Mouse (Mus musculus) hindbrain, embryonic 12.5 days (tissue): ENCODE measurements around the gene Ppm1e. TPM values are rescaled to one million over a fixed set of nuclear protein-coding genes. Genes with fewer than 3 reads are reported as not detected.
"Not testable (repeated sequence)": the region's sequence is repeated elsewhere in the genome, so short reads cannot be mapped to it uniquely, and the experiment has no call there.

ENCODE experiments used
- ATAC-seq: fragments of 200-750 bp; cut with Nextera tagmentation; 2 replicates; pipeline ENCODE4 v1.8.0; 2017; ENCODE audit warnings: moderate TSS enrichment; ENCODE audit not compliant: low FRiP score
- H3K27ac ChIP-seq: fragments of 300-500 bp; sonication (generic); 2 replicates; pipeline ENCODE4 v1.5.1; 2016; ENCODE audit warnings: mild to moderate bottlenecking
- H3K27me3 ChIP-seq: fragments of 300-500 bp; sonication (generic); 2 replicates; pipeline ENCODE4 v1.6.1; 2016; ENCODE audit warnings: mild to moderate bottlenecking
- H3K36me3 ChIP-seq: fragments of 300-500 bp; sonication (generic); 2 replicates; pipeline ENCODE4 v1.6.1; 2016; ENCODE audit warnings: mild to moderate bottlenecking
- H3K4me1 ChIP-seq: fragments of 300-500 bp; sonication (generic); 2 replicates; pipeline ENCODE4 v1.6.1; 2016
- H3K4me2 ChIP-seq: fragments of 300-500 bp; sonication (generic); replicated peaks from 2 replicates; pipeline ENCODE4 v1.6.1; 2016; ENCODE audit warnings: mild to moderate bottlenecking
- H3K4me3 ChIP-seq: fragments of 300-500 bp; sonication (generic); 2 replicates; pipeline ENCODE4 v1.5.1; 2016; ENCODE audit warnings: mild to moderate bottlenecking
- H3K9ac ChIP-seq: fragments of 300-500 bp; sonication (generic); 2 replicates; pipeline ENCODE4 v1.6.1; 2016; ENCODE audit warnings: mild to moderate bottlenecking, moderate library complexity
- H3K9me3 ChIP-seq: fragments of 300-500 bp; sonication (generic); replicated peaks from 2 replicates; pipeline ENCODE4 v1.6.1; 2016; ENCODE audit warnings: mild to moderate bottlenecking
- WGBS: fragments of 180-500 bp; shearing (Covaris S2); methylation state at CpG from one replicate; pipeline ENCODE4 v1.1.7; 2016; 5-methylcytosine and 5-hydroxymethylcytosine counted together
- polyA plus RNA-seq: library from polyadenylated mRNA; unstranded; fragments of >200 nt; fragmentation: Nextera tagmentation; extraction: Ambion mirVana; gene quantifications from 2 replicates; pipeline ENCODE4 v1.2.1, GENCODE M21; 2016

The Ppm1e gene
- polyA plus RNA-seq, 1 experiment from 2014 or later: 21.3 TPM

- H3K4me1 ChIP-seq: peaks cover 14% of the 10 kb centered on the region
- H3K9me3 ChIP-seq: no peaks in the 10 kb centered on the region; the same call in 1 of the 2 replicates
- H3K9ac ChIP-seq: no peak overlapping the region
- no peaks in the 10 kb centered on the region for H3K36me3 ChIP-seq
- no peak overlapping the region for H3K27ac ChIP-seq
- 94% methylated on average over 2 of the region's 2 CpGs for WGBS
- no peaks in the 10 kb centered on the region for H3K27me3 ChIP-seq
- H3K4me3 ChIP-seq: no peak overlapping the region
- no peak overlapping the region for H3K4me2 ChIP-seq
- ATAC-seq: no peak
These were observed 90.0 kb downstream of the Ppm1e start for GRCm38 (mm10) chr11:87268803-87269202.

GRCm38 (mm10) chr11:87266246-87266645, 92.6 kb downstream of the Ppm1e start:
- no peaks in the 10 kb centered on the region for H3K9me3 ChIP-seq
- no peaks in the 10 kb centered on the region for H3K36me3 ChIP-seq
- H3K4me1 ChIP-seq: peaks cover 17% of the 10 kb centered on the region
- ATAC-seq: no peak
- no peak overlapping the region for H3K4me3 ChIP-seq
- no peak overlapping the region for H3K27ac ChIP-seq
- 69% methylated on average over 4 of the region's 4 CpGs for WGBS
- no peak overlapping the region for H3K4me2 ChIP-seq
- no peak overlapping the region for H3K9ac ChIP-seq
- no peaks in the 10 kb centered on the region for H3K27me3 ChIP-seq

GRCm38 (mm10) chr11:87263946-87264345, 94.9 kb downstream of the Ppm1e start:
- Histone ChIP-seq H3K27ac (no peak overlapping the region), H3K36me3 (no peaks in the 10 kb centered on the region), H3K4me2 (no peak overlapping the region), H3K4me3 (no peak overlapping the region), H3K9ac (0 out of 2 replicates have a peak overlapping the region, but pooled peaks have one; percentile 20), H3K27me3 (no peaks in the 10 kb centered on the region), H3K9me3 (no peaks in the 10 kb centered on the region), H3K4me1 (peaks cover 14% of the 10 kb centered on the region)
- WGBS: 21% methylated on average over 7 of the region's 7 CpGs
- no peak for ATAC-seq

- not testable (repeated sequence) for H3K4me3 ChIP-seq, H3K9ac ChIP-seq, H3K27me3 ChIP-seq, H3K27ac ChIP-seq, H3K4me2 ChIP-seq, H3K36me3 ChIP-seq, H3K9me3 ChIP-seq, ATAC-seq
- 73% methylated on average over 4 of the region's 4 CpGs for WGBS
- peaks cover 14% of the 10 kb centered on the region for H3K4me1 ChIP-seq
These were observed 97.1 kb downstream of the Ppm1e start for GRCm38 (mm10) chr11:87261705-87262104.

- Histone ChIP-seq H3K4me3 (no peak overlapping the region), H3K4me1 (peaks cover 12% of the 10 kb centered on the region), H3K9me3 (no peaks in the 10 kb centered on the region), H3K27me3 (no peaks in the 10 kb centered on the region), H3K4me2 (no peak overlapping the region), H3K9ac (no peak overlapping the region), H3K36me3 (no peaks in the 10 kb centered on the region), H3K27ac (no peak overlapping the region)
- no peak for ATAC-seq
- 91% methylated on average over 10 of the region's 10 CpGs for WGBS
These were observed 99.0 kb downstream of the Ppm1e start for GRCm38 (mm10) chr11:87259792-87260191.

GRCm38 (mm10) chr11:87257282-87257681, 101.5 kb downstream of the Ppm1e start:
- no peak for ATAC-seq

GRCm38 (mm10) chr11:87254149-87254548, 104.7 kb downstream of the Ppm1e start:
- WGBS: 70% methylated on average over 5 of the region's 5 CpGs
- Histone ChIP-seq H3K9ac (no peak overlapping the region), H3K9me3 (no peaks in the 10 kb centered on the region), H3K4me3 (no peak overlapping the region), H3K36me3 (no peaks in the 10 kb centered on the region), H3K4me1 (0 out of 2 replicates have a peak, but pooled peaks cover 2% of the 10 kb centered on the region), H3K27me3 (no peaks in the 10 kb centered on the region), H3K27ac (no peak overlapping the region), H3K4me2 (no peak overlapping the region)
- no peak for ATAC-seq

More at GRCm38 (mm10) chr11:87257282-87257681, 101.5 kb downstream of the Ppm1e start:
- WGBS: 91% methylated on average over 5 of the region's 5 CpGs
- no peak overlapping the region for H3K27ac ChIP-seq
- no peaks in the 10 kb centered on the region for H3K4me1 ChIP-seq
- no peaks in the 10 kb centered on the region for H3K36me3 ChIP-seq
- no peak overlapping the region for H3K9ac ChIP-seq
- H3K4me3 ChIP-seq: no peak overlapping the region
- no peaks in the 10 kb centered on the region for H3K9me3 ChIP-seq
- H3K27me3 ChIP-seq: no peaks in the 10 kb centered on the region
- H3K4me2 ChIP-seq: no peak overlapping the region

GRCm38 (mm10) chr11:87253294-87253693, 105.5 kb downstream of the Ppm1e start:
- H3K4me3 ChIP-seq: no peak overlapping the region
- 0 out of 2 replicates have a peak, but pooled peaks cover 2% of the 10 kb centered on the region for H3K4me1 ChIP-seq
- 89% methylated on average over 6 of the region's 6 CpGs for WGBS
- no peak for ATAC-seq
- no peak overlapping the region for H3K4me2 ChIP-seq
- no peak overlapping the region for H3K9ac ChIP-seq
- H3K27me3 ChIP-seq: no peaks in the 10 kb centered on the region
- H3K36me3 ChIP-seq: no peaks in the 10 kb centered on the region
- no peak overlapping the region for H3K27ac ChIP-seq
- no peaks in the 10 kb centered on the region for H3K9me3 ChIP-seq

- Histone ChIP-seq H3K9ac (no peak overlapping the region), H3K4me2 (no peak overlapping the region), H3K4me1 (peaks cover 10% of the 10 kb centered on the region; the same call in 1 of the 2 replicates), H3K9me3 (no peaks in the 10 kb centered on the region), H3K27ac (no peak overlapping the region), H3K4me3 (no peak overlapping the region), H3K27me3 (no peaks in the 10 kb centered on the region), H3K36me3 (no peaks in the 10 kb centered on the region)
- WGBS: 79% methylated on average over 6 of the region's 6 CpGs
- no peak for ATAC-seq
These were observed 108.7 kb downstream of the Ppm1e start for GRCm38 (mm10) chr11:87250132-87250531.

- Histone ChIP-seq H3K9me3 (no peaks in the 10 kb centered on the region), H3K27me3 (no peaks in the 10 kb centered on the region), H3K4me3 (no peak overlapping the region), H3K36me3 (no peaks in the 10 kb centered on the region), H3K4me2 (no peak overlapping the region), H3K9ac (no peak overlapping the region), H3K27ac (no peak overlapping the region; the same call in 1 of the 2 replicates), H3K4me1 (peaks cover 10% of the 10 kb centered on the region; the same call in 1 of the 2 replicates)
- WGBS: 73% methylated on average over 5 of the region's 5 CpGs
- ATAC-seq: no peak
These were observed 111.3 kb downstream of the Ppm1e start for GRCm38 (mm10) chr11:87247494-87247866.

- WGBS: 57% methylated on average over 9 of the region's 9 CpGs
- Histone ChIP-seq H3K36me3 (no peaks in the 10 kb centered on the region), H3K9me3 (no peaks in the 10 kb centered on the region), H3K27ac (no peak overlapping the region; the same call in 1 of the 2 replicates), H3K4me1 (peaks cover 10% of the 10 kb centered on the region; the same call in 1 of the 2 replicates), H3K27me3 (no peaks in the 10 kb centered on the region), H3K9ac (no peak overlapping the region), H3K4me3 (no peak overlapping the region), H3K4me2 (no peak overlapping the region)
- ATAC-seq: no peak
These were observed 111.9 kb downstream of the Ppm1e start for GRCm38 (mm10) chr11:87246724-87247493.

GRCm38 (mm10) chr11:87246107-87246651, 112.6 kb downstream of the Ppm1e start:
- H3K4me2 ChIP-seq: no peak overlapping the region
- no peak for ATAC-seq
- no peak overlapping the region for H3K27ac ChIP-seq
- H3K36me3 ChIP-seq: no peaks in the 10 kb centered on the region
- no peaks in the 10 kb centered on the region for H3K9me3 ChIP-seq
- H3K27me3 ChIP-seq: no peaks in the 10 kb centered on the region
- 78% methylated on average over 4 of the region's 4 CpGs for WGBS
- no peak overlapping the region for H3K4me3 ChIP-seq
- H3K9ac ChIP-seq: no peak overlapping the region
- H3K4me1 ChIP-seq: peaks cover 10% of the 10 kb centered on the region; the same call in 1 of the 2 replicates
